In genomic region chrX:11943367-11943766, GRCm38 (mm10) we compare ENCODE assay signal across 8 mouse cellular contexts.
DNase-seq lines count a peak whose midpoint lies in the region; TF ChIP-seq lines count a peak whose summit lies in the region.

No protein-coding gene starts in this region.

- peak; percentile 28 to 34 for DNase-seq in gastrocnemius, adult 8-10 months (ENCODE audit: low spot score in 2 of 2)
- no peak for DNase-seq in gastrocnemius, postnatal 10 days
- peak; percentile 14 for DNase-seq in brain, embryonic 14.5 days (ENCODE audit: low read depth)
- peak; percentile 15 for DNase-seq in kidney, adult 9 months
- DNase-seq in lung, postnatal 14 days: peak; percentile 40
- no peak for DNase-seq in right cerebral cortex, adult 2 months (ENCODE audit: low spot score in 2 of 2)
- DNase-seq in thymus, adult 2 months: no peak
- no peak for DNase-seq in frontal cortex, adult 2 months (ENCODE audit: extremely low spot score in 1 of 2, low spot score in 1 of 2)

- no peak overlapping the region for H3K27ac ChIP-seq in thymus, adult 2 months (ENCODE audit: control insufficient read depth, insufficient read depth, low read length)

- H3K36me3 ChIP-seq in thymus, adult 2 months (ENCODE audit: control insufficient read depth, insufficient read depth, low read length): no peaks in the 10 kb centered on the region

- TF ChIP-seq POLR2A in brain, embryonic 14.5 days (IDR thresholded peaks at IDR 0.05; ENCODE audit: borderline replicate concordance, extremely low read depth, insufficient read depth, insufficient read length, poor library complexity, severe bottlenecking): no peak
- no peak for TF ChIP-seq POLR2A in thymus, adult 2 months (IDR thresholded peaks at IDR 0.05; ENCODE audit: control insufficient read depth, extremely low read depth, insufficient read depth, low read length, poor library complexity)

- H3K27me3 ChIP-seq in thymus, adult 2 months (ENCODE audit: control insufficient read depth, insufficient read depth, low read length): no peaks in the 10 kb centered on the region

- H3K4me3 ChIP-seq in thymus, adult 2 months (ENCODE audit: control insufficient read depth, insufficient read depth, low read length): no peak overlapping the region

- TF ChIP-seq CTCF in brain, embryonic 14.5 days (IDR thresholded peaks at IDR 0.05; ENCODE audit: borderline replicate concordance, extremely low read depth, insufficient read depth, insufficient read length): no peak
- TF ChIP-seq CTCF in thymus, adult 2 months (IDR thresholded peaks at IDR 0.05; ENCODE audit: borderline replicate concordance, control insufficient read depth, extremely low read depth, insufficient read depth, low read length, poor library complexity): no peak

- WGBS in thymus, adult 2 months: 79% methylated on average over 10 of the region's 10 CpGs

- H3K4me1 ChIP-seq in thymus, adult 2 months (replicated peaks; ENCODE audit: control insufficient read depth, insufficient read depth, low read length): no peaks in the 10 kb centered on the region

Comparison
In these comparisons a context has a peak if more than half of its experiments do, and no peak if none do; other contexts are left out.
1. DNase-seq: peak in gastrocnemius, adult 8-10 months (2 of 2), brain, embryonic 14.5 days (single experiment), kidney, adult 9 months (single experiment) and lung, postnatal 14 days (single experiment); none in gastrocnemius, postnatal 10 days (single experiment), right cerebral cortex, adult 2 months (0 of 2), thymus, adult 2 months (single experiment) and frontal cortex, adult 2 months (0 of 2).